Mouse (Mus musculus) lung, adult 18-20 months (tissue): ENCODE results near the gene Sirt4.
"Not testable (repeated sequence)": the region's sequence is repeated elsewhere in the genome, so short reads cannot be mapped to it uniquely, and the experiment has no call there.

Source experiments
- DNase-seq, 2 experiments: peaks; one replicate each; pipeline ENCODE4 v3.0.0; 2022; ENCODE audit warnings: mixed read lengths in 2 of 2

Sirt4 gene

DNA sequence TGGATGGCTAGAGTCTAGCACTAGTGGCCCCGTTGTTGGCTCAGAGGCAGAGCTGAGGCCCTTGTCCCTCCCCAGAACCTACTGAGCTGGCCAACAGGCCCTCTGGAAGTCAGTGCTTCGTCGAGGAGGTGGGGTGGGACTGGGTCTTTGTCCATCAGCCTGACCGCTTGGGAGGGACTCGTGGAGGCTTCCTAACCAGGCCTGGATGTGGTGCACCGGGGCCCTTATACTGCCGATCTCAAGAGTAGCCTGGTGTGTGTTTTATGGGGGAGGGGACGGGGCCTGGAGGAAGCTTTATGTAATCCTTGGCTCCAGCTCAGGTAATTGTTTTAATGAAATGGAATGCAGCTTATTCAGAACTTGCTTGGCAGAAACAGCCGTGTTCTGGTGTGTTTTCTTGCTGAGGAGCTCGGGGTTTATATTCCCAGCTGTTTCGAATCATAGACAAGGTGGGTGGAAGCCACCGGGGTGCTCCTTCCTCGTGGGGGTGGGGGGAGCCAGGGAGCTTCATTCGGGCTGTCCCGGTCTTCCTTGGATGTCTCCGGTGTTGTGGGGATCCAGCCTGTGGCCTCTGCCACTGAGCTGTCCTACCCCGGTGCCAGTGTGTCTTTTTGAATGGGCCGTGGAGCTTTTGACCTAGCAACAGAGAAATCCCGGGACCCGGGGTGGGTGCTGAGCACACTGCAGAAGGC lies 30.5 kb upstream of the Sirt4 start:
- DNase-seq, result peak; percentile 86 to 91

DNA sequence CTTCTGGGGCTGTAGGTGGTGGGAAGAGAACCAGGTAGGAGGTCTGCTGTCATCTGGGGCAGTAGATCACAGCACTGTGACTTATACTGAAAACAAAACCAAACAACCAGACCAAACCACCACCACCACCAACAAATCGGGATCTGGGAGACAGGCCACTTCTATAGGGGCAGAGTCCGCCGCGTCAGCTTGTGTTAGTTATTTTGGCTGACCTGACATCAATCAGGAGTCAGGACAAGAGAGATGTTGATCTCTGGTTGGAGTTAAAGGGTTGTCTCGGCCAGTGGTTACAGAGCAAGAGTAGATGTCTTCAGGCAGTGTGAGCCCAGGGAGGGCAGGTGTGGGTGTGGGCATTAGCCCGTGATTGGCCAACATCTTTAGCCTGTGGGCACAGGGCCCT lies 29.8 kb upstream of the Sirt4 start:
- no peak for DNase-seq

DNA sequence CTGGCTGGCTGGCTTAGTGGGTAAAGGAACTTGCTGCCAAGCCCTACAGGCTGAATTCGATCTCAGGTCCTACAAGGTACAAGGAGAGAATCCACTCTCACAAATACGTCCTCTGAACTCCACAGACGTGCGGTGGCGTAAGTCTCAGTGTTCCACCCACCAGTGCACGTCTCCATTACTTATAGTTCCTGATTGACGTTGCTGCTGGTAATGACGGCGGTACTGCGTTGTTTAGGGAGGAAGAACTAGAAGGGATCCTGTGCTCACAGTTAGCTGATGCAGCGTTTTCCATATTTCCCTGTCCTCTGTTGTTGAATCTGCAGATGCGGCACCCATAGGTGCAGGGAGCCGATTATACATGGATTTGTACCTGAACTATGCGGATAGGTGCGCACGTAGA lies 29.2 kb upstream of the Sirt4 start:
- no peak for DNase-seq

DNA sequence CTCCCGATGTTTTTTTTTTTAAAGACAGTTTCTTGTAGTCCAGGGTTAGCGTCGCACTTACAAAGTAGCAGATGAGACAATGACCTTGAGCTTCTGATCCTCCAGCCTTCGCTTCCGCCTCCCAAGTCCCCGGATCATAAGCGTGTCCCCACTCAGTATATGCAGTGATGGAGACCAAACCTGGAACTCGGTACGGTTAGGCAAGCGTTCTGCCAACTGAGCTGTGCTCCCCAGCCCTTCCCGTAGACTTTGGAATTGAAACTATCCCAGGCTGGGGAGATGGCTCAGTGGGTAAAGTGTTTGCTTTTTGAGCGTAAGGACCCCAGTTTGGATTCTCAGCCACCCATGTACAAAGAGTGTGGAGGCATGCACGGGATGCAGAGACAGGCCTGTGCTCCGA lies 28.7 kb upstream of the Sirt4 start:
- DNase-seq, result no peak

- no peak for DNase-seq
Observed at GRCm38 (mm10) chr5:115512375-115512774, 27.9 kb upstream of the Sirt4 start.

GRCm38 (mm10) chr5:115509790-115510689 lies 25.5 kb upstream of the Sirt4 start:
- DNase-seq, result no peak

DNA sequence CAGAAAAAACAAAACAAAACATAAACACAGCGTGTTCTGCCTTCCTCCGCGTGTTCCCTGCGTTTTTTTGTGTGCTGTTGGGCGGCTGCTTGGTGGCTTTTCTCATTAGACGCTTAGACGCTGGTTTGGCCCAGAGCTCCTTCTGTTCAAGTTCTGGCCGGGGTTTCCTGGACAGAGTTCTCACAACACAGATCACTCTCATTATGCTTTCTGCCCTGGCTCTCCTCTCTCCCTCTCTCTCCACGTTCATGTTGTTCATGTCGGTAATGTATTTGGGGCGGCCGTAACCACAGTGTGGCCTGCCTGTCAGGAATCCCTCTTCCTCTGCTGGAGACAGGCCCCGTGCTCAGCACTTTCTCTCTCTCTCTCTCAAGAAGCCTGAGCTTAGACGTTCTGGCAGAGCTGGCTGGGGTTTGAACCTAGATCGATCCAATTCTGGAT lies 24.8 kb upstream of the Sirt4 start:
- no peak for DNase-seq

GRCm38 (mm10) chr5:115508859-115509147 lies 24.3 kb upstream of the Sirt4 start:
- no peak for DNase-seq

- peak; percentile 67 to 76 for DNase-seq
Observed at GRCm38 (mm10) chr5:115507981-115508858, 23.7 kb upstream of the Sirt4 start.

GRCm38 (mm10) chr5:115507267-115507980 lies 22.9 kb upstream of the Sirt4 start:
- DNase-seq, result no peak

GRCm38 (mm10) chr5:115506454-115507201 lies 22.1 kb upstream of the Sirt4 start, which contains the start of gene Pxn:
Gene Pxn (plus strand): TSS chr5:115506676.
- DNase-seq, result peak; percentile 89 to 92

DNA sequence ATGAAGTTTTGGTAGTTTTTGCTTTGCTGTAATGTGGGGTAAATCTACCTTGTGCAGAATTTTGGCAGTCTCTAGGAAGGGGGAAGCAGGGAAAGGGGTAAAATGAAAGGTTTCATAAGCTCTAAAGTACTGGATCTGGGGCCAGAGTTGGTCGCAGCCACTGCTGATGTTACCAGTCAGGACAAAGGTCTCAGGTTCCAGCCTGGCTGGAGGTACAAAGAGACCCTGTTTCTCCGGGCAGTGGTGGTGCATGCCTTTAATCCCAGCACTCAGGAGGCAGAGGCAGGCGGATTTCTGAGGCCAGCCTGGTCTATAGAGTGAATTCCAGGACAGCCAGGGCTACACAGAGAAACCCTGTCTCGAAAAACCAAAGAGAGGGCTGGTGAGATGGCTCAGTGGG lies 21.1 kb upstream of the Sirt4 start:
- DNase-seq, result not testable (repeated sequence)

DNA sequence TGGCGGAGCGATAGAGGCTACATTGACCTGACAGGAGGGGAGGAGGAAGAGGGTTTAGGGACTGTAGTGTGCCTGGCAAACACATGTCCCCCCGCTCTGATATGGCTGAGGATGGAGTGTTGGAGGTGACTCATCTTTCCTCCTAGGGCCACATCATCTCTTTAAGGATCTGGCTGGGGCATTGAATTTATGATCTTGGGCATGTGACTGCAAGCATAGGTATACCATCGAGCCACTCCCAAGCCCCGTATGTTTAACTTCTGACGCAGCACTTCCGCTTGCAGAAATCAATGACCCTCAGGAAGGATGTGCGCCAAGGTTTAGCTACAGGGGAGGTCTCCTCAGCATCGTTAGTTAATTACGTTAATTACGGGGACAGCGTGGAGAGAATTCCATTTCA lies 18.5 kb upstream of the Sirt4 start:
- no peak for DNase-seq

DNA sequence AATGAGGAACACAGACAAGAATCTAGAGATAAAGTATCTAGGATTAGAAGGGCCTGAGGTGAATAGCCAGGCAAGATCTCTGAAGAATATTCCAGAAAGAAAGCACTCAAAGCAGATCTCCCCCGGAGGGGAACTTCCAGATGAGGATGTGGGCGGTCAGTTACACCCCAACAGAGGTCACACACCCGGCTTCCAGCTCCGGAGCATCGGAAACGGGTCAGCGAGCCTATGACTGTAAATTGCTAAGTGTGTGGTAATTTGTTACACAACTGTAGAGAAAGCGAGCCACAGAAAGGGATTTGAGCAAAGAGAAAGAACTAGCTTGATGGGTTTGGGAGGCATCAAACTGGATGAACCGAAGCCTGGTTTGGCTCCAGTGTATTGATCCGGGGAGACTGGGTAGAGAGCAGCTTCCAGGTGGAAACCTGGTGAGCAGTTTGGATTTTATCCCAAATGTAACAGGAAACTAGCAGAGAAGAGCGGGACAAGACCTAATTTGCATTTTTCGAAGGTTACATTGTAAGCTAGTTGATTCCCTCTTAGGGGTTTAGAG lies 15.9 kb upstream of the Sirt4 start:
- DNase-seq, result peak; percentile 58 to 61

GRCm38 (mm10) chr5:115498307-115499240 lies 14.0 kb upstream of the Sirt4 start:
- no peak for DNase-seq

GRCm38 (mm10) chr5:115497033-115497432 lies 12.5 kb upstream of the Sirt4 start:
- no peak for DNase-seq

DNA sequence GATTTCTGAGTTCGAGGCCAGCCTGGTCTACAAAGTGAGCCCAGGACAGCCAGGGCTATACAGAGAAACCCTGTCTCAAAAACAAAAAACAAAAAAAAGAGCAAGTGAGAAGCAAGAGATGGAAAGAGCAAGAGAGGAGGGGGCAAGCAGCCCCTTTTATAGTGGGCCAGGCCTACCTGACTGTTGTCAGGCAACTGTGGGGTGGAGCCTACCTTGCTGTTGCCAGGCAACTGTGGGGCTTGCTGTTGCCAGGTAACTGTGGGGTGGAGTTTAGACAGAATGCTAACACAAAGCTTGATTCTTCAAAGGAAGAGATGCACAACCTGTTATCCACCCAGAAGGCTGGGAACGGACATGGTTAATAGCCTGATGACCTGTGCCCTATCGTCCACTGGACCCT lies 11.1 kb upstream of the Sirt4 start:
- DNase-seq, result not testable (repeated sequence)

- DNase-seq, result no peak
Observed at GRCm38 (mm10) chr5:115493441-115493840, 8.9 kb upstream of the Sirt4 start.

DNA sequence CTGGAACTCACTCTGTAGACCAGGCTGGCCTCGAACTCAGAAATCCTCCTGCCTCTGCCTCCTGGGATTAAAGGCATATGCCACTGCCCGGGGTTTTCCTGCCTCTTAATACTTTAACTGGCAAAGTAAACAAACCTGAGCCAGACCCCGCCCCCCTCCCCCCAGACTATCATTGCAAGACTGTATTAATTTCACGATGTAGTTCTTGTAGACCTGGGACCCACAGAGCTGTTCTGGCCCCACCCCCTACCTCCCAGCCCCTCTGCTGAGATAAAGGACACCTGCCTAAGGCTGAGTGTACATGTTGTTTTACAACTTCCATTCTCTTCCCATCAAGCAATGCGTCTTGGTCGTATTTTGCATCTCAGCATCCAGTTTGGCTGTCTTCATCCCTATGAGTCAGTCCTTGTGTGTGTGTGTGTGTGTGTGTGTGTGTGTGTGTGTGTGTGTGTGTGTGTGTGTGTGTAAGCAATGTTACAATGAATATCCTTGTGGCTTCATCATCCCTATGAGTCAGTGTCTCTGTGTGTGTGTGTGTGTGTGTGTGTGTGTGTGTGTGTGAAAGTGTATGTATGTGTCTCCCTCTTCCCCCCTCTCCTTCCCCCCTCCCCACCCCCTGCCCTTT lies 8.3 kb upstream of the Sirt4 start:
- DNase-seq, result no peak
